Mouse (Mus musculus): ENCODE measurements around the gene Shmt1. TPM values are rescaled to one million over a fixed set of nuclear protein-coding genes. Genes with fewer than 3 reads are reported as not detected.
A peak's percentile ranks its signal among the peaks of the same experiment; 100 is the strongest.

The Shmt1 gene
- total RNA-seq, 2 experiments from 2014 or later, result 4.9 to 6.8 TPM

GRCm38 (mm10) chr11:60799977-60800376, 11.5 kb downstream of the Shmt1 start:
- no peak for DNase-seq (ENCODE audit: low spot score in 2 of 2)

DNA sequence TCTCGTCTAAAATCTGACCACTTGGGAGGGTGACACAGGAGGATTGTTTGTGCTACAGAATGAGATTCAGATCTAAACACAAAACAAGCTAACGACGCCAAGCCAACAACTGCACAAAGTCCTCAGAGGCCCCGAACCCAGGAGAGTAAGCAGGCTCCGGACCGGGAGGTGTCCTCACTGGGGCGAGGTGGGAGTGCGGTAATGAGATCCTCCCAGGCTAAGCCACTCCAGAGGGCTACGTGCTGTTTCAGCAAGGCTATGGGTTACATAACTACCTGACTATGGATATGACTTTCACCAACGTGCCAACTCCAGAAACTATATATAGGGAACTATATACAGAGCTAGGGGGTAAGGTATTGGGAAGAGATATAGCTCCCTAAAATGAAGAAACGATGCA, 15.2 kb downstream of the Shmt1 start:
- DNase-seq (ENCODE audit: low spot score in 2 of 2), result no peak

DNA sequence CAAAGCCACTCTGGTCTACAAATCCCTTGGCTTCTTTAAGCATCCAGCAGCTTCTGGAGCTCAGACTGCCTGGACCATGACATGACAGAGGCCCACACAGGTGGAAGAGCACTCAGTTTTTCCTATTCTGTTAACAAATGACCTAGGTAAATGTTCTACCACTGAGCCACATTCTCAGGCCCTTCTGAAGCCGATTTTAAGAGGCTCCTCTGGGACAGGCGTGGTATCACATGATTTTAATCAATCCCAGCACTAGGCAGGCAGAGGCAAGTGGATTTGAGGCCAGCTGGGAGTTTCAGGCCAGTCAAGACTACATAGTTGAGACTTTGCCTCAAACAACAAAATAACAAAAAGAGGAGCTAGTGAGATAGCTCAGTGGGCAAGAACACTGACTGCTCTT, 21.0 kb downstream of the Shmt1 start:
- no peak for DNase-seq (ENCODE audit: low spot score in 2 of 2)

GRCm38 (mm10) chr11:60787595-60787994, 23.9 kb downstream of the Shmt1 start:
- peak; percentile 16 to 22 for DNase-seq (ENCODE audit: low spot score in 2 of 2)

DNA sequence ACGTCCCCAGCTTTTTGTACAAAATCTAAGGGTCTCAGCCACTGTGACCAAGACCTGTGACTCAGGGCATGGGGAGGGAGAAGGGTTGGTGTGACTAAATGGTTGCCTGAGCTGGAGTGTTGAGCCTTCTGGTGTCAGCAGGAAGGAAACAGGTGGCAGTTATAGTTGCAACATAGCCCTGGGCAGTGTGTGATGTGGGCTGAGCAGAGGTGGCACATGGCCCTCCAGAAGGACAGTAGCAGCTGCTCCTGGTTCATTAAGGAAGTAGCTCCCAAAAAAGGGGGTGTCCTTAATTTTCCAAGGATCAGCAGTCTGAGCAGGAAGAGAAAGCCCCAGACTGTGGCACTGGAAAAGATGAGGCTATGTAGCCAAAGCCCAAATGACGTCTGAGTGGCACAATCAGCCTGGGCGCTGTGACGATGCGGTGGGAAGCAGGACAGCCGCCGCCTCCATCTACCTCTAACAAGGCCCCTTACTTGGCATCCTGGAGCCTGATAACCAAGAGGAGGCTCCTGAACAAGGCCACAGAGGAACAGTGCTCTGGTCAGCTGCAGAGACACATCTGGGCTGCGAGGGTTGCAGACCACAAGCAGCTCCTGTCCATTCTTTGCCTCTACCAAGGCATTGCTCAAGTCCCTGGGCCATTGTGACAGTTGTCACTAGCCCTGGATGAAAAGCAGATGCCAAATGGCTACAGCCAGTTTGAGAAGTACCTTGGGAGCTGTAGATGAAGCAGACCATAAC, 27.2 kb downstream of the Shmt1 start:
- no peak for DNase-seq (ENCODE audit: low spot score in 2 of 2)

- DNase-seq (ENCODE audit: low spot score in 2 of 2), result no peak
These were observed 31.8 kb downstream of the Shmt1 start for GRCm38 (mm10) chr11:60779673-60780189.

- DNase-seq (ENCODE audit: low spot score in 2 of 2), result no peak
These were observed 33.6 kb downstream of the Shmt1 start for GRCm38 (mm10) chr11:60777801-60778370.

- DNase-seq (ENCODE audit: low spot score in 2 of 2), result peak; percentile 87 to 92
These were observed 34.4 kb downstream of the Shmt1 start, which contains the start of the genes Top3a and Smcr8 for GRCm38 (mm10) chr11:60776829-60777740. Gene Top3a, minus strand, starts transcription at chr11:60777365. Gene Smcr8, plus strand, starts transcription at chr11:60777524.

DNA sequence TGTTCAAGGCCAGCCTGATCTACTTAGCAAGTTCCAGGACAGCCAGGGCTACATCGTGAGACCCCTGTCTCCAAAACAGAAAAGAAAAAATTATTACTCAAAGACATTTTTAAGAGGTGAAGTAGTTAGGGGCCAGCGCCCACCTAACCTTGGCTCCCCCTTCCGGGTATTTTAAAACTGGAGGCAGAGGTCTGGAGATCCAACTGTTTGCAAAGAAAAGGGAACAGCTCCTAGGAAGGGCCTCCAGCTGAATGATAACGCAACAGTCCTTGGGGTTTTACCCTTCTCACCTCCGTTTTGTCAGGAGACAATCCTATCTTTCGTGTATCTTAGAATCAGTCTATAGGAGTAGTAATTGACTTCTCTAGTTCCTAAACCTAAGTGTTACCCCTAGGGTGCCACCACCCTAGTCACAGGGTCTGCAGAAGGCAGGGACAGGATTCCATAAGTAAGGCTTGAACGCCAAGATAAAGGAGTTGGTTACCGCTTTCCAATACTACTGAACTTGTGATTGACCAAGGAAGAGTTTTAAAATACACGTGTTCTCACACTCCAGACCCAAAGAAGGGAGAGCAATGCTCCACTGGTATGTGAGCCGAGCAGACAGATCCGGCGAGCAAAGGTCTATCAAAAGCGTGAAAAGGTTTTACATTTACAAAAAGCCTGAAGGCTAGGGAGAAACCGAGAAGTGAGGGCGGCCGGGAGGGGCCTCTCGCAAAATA, 35.2 kb downstream of the Shmt1 start:
- no peak for DNase-seq (ENCODE audit: low spot score in 2 of 2)

DNA sequence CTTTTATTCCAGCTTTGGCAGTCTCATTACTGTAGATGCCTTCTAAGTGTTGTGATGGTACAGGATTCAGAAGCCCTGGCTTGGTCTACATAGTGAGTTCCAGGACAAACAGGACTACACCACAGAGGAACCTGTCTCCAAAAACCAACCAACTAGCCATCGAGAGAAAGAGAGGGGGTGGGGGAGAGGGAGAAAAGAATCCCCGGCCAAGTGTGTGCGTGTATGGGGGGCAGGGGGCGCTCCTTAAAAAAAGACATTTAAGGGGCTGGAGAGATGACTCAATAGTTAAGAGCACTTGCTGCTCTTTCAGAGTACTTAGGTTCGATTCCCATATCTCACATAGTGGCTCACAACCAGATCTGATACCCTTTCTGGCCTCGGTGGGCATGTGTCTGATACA, 35.9 kb downstream of the Shmt1 start:
- DNase-seq (ENCODE audit: low spot score in 2 of 2), result no peak

GRCm38 (mm10) chr11:60774841-60775240, 36.7 kb downstream of the Shmt1 start:
- DNase-seq (ENCODE audit: low spot score in 2 of 2), result no peak

DNA sequence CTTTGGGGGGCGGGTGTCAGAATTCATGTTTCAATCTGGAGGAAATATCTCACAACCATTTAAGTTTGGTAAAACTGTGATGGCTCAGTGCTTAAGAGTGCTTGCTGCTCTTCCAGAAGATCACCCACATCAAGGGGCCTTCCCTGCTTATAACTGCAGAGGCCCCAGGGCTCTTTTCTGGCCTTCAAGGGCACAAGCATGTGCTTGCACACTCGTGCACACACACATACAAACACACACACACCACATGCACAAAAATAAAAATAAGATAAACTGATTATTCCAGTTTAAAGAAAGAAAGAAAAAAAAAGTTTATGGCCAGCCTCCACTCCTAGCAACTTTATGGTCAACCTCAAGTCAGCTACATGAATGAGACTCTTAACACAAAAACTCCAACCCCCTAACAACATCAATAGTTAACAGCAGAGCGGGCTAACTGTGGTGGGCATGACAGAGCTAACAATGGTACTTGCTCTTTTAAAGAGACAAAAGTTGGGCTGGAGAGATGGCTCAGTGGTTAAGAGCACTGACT, 37.3 kb downstream of the Shmt1 start:
- no peak for DNase-seq (ENCODE audit: low spot score in 2 of 2)

- no peak for DNase-seq (ENCODE audit: low spot score in 2 of 2)
These were observed 39.4 kb downstream of the Shmt1 start for GRCm38 (mm10) chr11:60772161-60772560.

DNA sequence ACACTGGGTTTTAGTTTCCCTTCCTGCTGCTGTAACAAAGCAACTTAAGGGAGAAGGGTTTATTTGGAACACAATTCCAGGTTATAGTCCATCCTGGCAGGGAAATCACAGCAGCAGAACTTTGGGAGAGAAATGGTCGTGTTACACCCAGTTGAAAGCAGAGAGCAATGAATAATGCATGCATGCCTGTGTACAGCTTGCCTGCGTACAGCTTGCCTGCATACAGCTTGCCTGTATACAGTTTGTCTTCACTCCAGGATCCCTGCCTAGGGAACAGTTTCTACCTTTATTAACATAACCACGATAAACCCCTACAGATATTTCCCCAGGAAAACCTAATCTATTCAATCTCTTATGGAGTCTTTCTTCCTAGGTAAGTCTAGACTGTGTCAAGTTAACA, 40.7 kb downstream of the Shmt1 start:
- DNase-seq (ENCODE audit: low spot score in 2 of 2), result no peak

- DNase-seq (ENCODE audit: low spot score in 2 of 2), result no peak
These were observed 42.2 kb downstream of the Shmt1 start for GRCm38 (mm10) chr11:60769322-60769721.

DNA sequence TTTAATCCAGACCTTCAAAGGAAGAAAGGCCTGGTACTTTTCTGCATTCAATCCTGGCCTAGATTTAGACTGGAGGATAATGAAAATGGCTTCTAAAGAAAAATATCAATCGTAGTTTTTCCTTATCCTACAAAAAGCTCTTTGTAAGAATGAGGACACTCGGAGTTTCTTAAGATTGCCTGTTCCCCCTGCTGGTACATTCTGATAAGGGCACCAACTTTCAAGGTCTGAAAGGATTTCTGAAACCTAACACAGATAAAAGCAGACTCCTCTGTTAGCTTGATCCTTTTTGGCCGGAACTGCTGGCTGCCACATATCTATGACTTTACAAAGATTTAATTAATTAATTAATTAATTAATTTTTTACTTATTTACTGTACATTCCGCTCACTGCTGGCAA, 44.5 kb downstream of the Shmt1 start:
- no peak for DNase-seq (ENCODE audit: low spot score in 2 of 2)

DNA sequence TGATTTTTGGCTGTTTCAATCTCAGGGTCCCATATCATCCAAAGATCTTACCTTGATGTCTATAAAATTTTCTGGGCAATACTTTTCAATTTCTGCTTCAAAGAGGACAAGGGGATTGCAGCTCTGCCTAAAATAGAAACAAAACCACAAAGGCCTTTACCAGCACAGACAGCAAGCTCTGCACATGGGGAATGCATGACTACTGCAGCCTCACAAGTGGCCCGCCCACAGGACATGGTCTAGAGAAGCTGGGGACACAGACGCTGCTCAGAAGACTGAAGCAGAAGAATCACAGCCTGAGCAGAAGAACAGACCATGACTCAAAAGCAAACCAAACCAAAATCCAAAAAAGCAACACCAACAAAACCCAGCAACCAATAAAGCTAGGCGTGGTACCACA, 49.8 kb downstream of the Shmt1 start:
- DNase-seq (ENCODE audit: low spot score in 2 of 2), result no peak

DNA sequence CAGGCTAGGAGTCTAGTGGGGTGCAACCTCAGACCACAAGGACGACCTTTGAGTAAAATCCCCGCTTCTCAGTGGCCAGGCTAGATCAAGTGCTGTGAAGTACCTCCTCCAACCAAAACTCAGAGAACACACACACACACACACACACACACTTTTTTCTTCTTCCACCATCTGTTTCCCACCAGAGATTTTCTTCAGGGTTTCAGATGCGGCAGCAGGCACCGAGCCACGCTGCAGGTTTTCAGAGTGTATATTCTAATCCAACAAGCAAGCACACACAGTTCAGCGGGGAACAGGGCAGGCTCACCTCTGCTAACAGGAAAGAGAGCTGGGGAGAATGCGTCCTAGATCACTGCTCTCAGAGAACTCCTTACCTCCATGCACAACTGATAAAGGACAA, 55.9 kb downstream of the Shmt1 start:
- no peak for DNase-seq (ENCODE audit: low spot score in 2 of 2)

DNA sequence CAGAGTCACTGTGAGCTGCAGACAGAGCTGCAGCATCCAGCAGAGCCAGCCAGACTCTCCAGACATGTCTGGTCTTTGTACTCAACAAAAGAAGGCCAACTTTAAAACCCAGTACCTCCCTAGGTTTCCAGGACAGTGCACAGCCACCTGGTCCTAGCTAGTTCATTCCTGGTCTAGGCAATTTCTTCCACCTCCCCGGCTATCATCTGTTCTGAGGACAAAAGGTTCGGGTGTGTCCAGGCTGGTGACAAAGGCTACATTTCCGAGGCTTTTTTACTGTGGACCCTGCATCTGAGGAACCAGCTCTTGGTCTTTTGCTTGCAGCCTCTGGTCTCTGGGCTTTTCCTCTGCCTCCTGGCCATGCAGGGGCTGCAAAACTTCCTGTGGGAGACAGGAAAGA, 71.2 kb downstream of the Shmt1 start:
- no peak for DNase-seq (ENCODE audit: low spot score in 2 of 2)

All from layer of hippocampus, postnatal 14 days (tissue).